Comparison of ENCODE assay signal across 1 mouse cellular context in the genomic region with DNA sequence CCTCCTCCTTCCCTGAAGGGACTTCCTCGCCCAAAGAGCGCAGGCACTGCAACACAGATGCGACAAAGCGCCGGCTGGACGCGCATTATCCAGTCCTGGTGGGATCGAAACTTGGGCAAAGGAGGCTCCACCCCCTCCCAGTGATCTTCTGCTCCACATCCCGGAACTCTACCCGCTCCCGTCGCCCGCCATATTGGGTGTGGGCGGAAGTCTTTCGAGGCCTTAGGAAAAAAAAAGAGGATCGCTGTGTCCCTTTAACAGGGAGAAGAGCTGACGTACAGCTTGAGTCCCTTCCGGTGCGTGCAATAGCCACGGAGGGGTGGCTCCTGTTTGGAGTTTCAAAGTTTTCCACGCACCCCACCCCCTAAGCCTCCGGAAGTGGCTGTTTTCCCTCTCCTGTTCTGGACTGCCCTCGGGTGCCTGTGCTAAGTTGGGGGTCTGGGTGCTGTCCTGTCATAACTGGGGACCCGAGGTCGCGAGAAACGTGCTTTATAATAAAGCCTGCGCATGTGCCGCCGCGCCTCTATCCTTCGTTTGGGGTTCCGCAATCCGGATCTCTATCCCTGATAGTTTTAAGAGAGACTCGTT.
TF ChIP-seq lines count a peak whose summit lies in the region.

No protein-coding gene starts in this region.

TF ChIP-seq in CH12.LX, 34 proteins besides CTCF, POLR2A, EP300 and RAD21:
- TF ChIP-seq NRF1 (IDR thresholded peaks at IDR 0.05; ENCODE audit: low read depth, low read length) (no peak), ELF1 (IDR thresholded peaks at IDR 0.05; ENCODE audit: low read depth, low read length) (peak; percentile 27; the same call in 1 of the 2 replicates), CHD1 (IDR thresholded peaks at IDR 0.05; ENCODE audit: low read depth, low read length) (no peak), ZC3H11A (IDR thresholded peaks at IDR 0.05; ENCODE audit: low read depth, low read length) (no peak), GABPA (IDR thresholded peaks at IDR 0.05; ENCODE audit: insufficient replicate concordance, low read depth, low read length) (no peak), SMC3 (IDR thresholded peaks at IDR 0.05; ENCODE audit: low read depth, low read length) (no peak), IRF4 (IDR thresholded peaks at IDR 0.05; ENCODE audit: low read depth, low read length) (no peak)
